Mouse (Mus musculus): ENCODE data around the gene Il22ra1. TPM values are rescaled to one million over a fixed set of nuclear protein-coding genes. Genes with fewer than 3 reads are reported as not detected.
A peak's percentile ranks its signal among the peaks of the same experiment; 100 is the strongest.

The Il22ra1 gene
- not detected for total RNA-seq (2018; cell fraction: chromatin; rRNA removed)
- not detected for total RNA-seq (2018; cell fraction: cytosol; rRNA removed)
- total RNA-seq (2018; cell fraction: nucleus; rRNA removed), result not detected
- polyA plus RNA-seq (2018), result not detected in 3 replicates

GRCm38 (mm10) chr4:135727817-135728216 lies at the start of gene Il22ra1:
TSS of gene Il22ra1 (plus strand) at chr4:135728172.
- no peaks in the 10 kb centered on the region for H3K79me2 ChIP-seq (ENCODE audit: inconsistent target)
- H3K36me3 ChIP-seq (ENCODE audit: inconsistent target), result no peaks in the 10 kb centered on the region
- WGBS (ENCODE audit: missing documents), result 52% methylated on average over 14 of the region's 14 CpGs
- no peak within 1 kb of the TSS for H3K4me3 ChIP-seq (ENCODE audit: inconsistent target)
- no peak within 1 kb of the TSS for H3K27ac ChIP-seq

- H3K4me3 ChIP-seq (ENCODE audit: inconsistent target), result no peak overlapping the region
- no peaks in the 10 kb centered on the region for H3K79me2 ChIP-seq (ENCODE audit: inconsistent target)
- no peaks in the 10 kb centered on the region for H3K36me3 ChIP-seq (ENCODE audit: inconsistent target)
- H3K27ac ChIP-seq, result no peak overlapping the region
- 9% methylated on average over 4 of the region's 4 CpGs for WGBS (ENCODE audit: missing documents)
Measured at GRCm38 (mm10) chr4:135679316-135679715, 48.7 kb upstream of the Il22ra1 start.

GRCm38 (mm10) chr4:135681789-135682188 lies 46.2 kb upstream of the Il22ra1 start:
- Histone ChIP-seq H3K27ac (no peak overlapping the region), H3K4me3 (ENCODE audit: inconsistent target) (no peak overlapping the region), H3K36me3 (ENCODE audit: inconsistent target) (no peaks in the 10 kb centered on the region), H3K79me2 (ENCODE audit: inconsistent target) (no peaks in the 10 kb centered on the region)
- 91% methylated on average over 5 of the region's 5 CpGs for whole genome bisulfite sequencing (ENCODE audit: missing documents)

GRCm38 (mm10) chr4:135683553-135683952 lies 44.4 kb upstream of the Il22ra1 start:
- no peak overlapping the region for H3K27ac ChIP-seq
- 42% methylated on average over 4 of the region's 4 CpGs for WGBS (ENCODE audit: missing documents)
- H3K79me2 ChIP-seq (ENCODE audit: inconsistent target), result no peaks in the 10 kb centered on the region
- H3K36me3 ChIP-seq (ENCODE audit: inconsistent target), result no peaks in the 10 kb centered on the region
- no peak overlapping the region for H3K4me3 ChIP-seq (ENCODE audit: inconsistent target)

GRCm38 (mm10) chr4:135684731-135685130 lies 43.2 kb upstream of the Il22ra1 start:
- H3K36me3 ChIP-seq (ENCODE audit: inconsistent target), result no peaks in the 10 kb centered on the region
- no peak overlapping the region for H3K4me3 ChIP-seq (ENCODE audit: inconsistent target)
- no peaks in the 10 kb centered on the region for H3K79me2 ChIP-seq (ENCODE audit: inconsistent target)
- WGBS (ENCODE audit: missing documents), result 25% methylated on average over 3 of the region's 3 CpGs
- H3K27ac ChIP-seq, result no peak overlapping the region

GRCm38 (mm10) chr4:135685906-135686567 lies 41.9 kb upstream of the Il22ra1 start, which contains the start of gene Ifnlr1:
TSS of gene Ifnlr1 (plus strand) at chr4:135686287.
- 1% methylated on average over 39 of the region's 41 CpGs for WGBS (ENCODE audit: missing documents)
- Histone ChIP-seq H3K27ac (no peak within 1 kb of the TSS), H3K4me3 (ENCODE audit: inconsistent target) (peak within 1 kb of the TSS; percentile 17; the same call in 1 of the 2 replicates), H3K36me3 (ENCODE audit: inconsistent target) (no peaks in the 10 kb centered on the region), H3K79me2 (ENCODE audit: inconsistent target) (no peaks in the 10 kb centered on the region)

- Histone ChIP-seq H3K36me3 (ENCODE audit: inconsistent target) (no peaks in the 10 kb centered on the region), H3K4me3 (ENCODE audit: inconsistent target) (no peak overlapping the region), H3K27ac (no peak overlapping the region), H3K79me2 (ENCODE audit: inconsistent target) (no peaks in the 10 kb centered on the region)
- 4% methylated on average over 21 of the region's 21 CpGs for WGBS (ENCODE audit: missing documents)
Measured at GRCm38 (mm10) chr4:135686568-135686953, 41.4 kb upstream of the Il22ra1 start.

GRCm38 (mm10) chr4:135689797-135690196 lies 38.2 kb upstream of the Il22ra1 start:
- Histone ChIP-seq H3K27ac (no peak overlapping the region), H3K36me3 (ENCODE audit: inconsistent target) (no peaks in the 10 kb centered on the region), H3K4me3 (ENCODE audit: inconsistent target) (no peak overlapping the region), H3K79me2 (ENCODE audit: inconsistent target) (no peaks in the 10 kb centered on the region)
- 87% methylated on average over 7 of the region's 7 CpGs for WGBS (ENCODE audit: missing documents)

- H3K79me2 ChIP-seq (ENCODE audit: inconsistent target), result no peaks in the 10 kb centered on the region
- WGBS (ENCODE audit: missing documents), result 80% methylated on average over 11 of the region's 11 CpGs
- H3K36me3 ChIP-seq (ENCODE audit: inconsistent target), result no peaks in the 10 kb centered on the region
- H3K4me3 ChIP-seq (ENCODE audit: inconsistent target), result no peak overlapping the region
- no peak overlapping the region for H3K27ac ChIP-seq
Measured at GRCm38 (mm10) chr4:135690241-135690640, 37.7 kb upstream of the Il22ra1 start.

- Histone ChIP-seq H3K4me3 (ENCODE audit: inconsistent target) (no peak overlapping the region), H3K27ac (no peak overlapping the region), H3K36me3 (ENCODE audit: inconsistent target) (no peaks in the 10 kb centered on the region), H3K79me2 (ENCODE audit: inconsistent target) (no peaks in the 10 kb centered on the region)
- WGBS (ENCODE audit: missing documents), result 29% methylated on average over 4 of the region's 4 CpGs
Measured at GRCm38 (mm10) chr4:135692916-135693315, 35.1 kb upstream of the Il22ra1 start.

- Histone ChIP-seq H3K79me2 (ENCODE audit: inconsistent target) (no peaks in the 10 kb centered on the region), H3K4me3 (ENCODE audit: inconsistent target) (no peak overlapping the region), H3K36me3 (ENCODE audit: inconsistent target) (no peaks in the 10 kb centered on the region), H3K27ac (no peak overlapping the region)
- 85% methylated on average over 7 of the region's 7 CpGs for WGBS (ENCODE audit: missing documents)
Measured at GRCm38 (mm10) chr4:135698498-135698897, 29.5 kb upstream of the Il22ra1 start.

- H3K27ac ChIP-seq, result no peak overlapping the region
- 78% methylated on average over 13 of the region's 13 CpGs for WGBS (ENCODE audit: missing documents)
- no peaks in the 10 kb centered on the region for H3K36me3 ChIP-seq (ENCODE audit: inconsistent target)
- H3K79me2 ChIP-seq (ENCODE audit: inconsistent target), result no peaks in the 10 kb centered on the region
- no peak overlapping the region for H3K4me3 ChIP-seq (ENCODE audit: inconsistent target)
Measured at GRCm38 (mm10) chr4:135703497-135703896, 24.5 kb upstream of the Il22ra1 start.

GRCm38 (mm10) chr4:135704016-135704415 lies 24.0 kb upstream of the Il22ra1 start:
- Histone ChIP-seq H3K36me3 (ENCODE audit: inconsistent target) (no peaks in the 10 kb centered on the region), H3K79me2 (ENCODE audit: inconsistent target) (no peaks in the 10 kb centered on the region), H3K27ac (no peak overlapping the region), H3K4me3 (ENCODE audit: inconsistent target) (no peak overlapping the region)
- 25% methylated on average over 6 of the region's 6 CpGs for WGBS (ENCODE audit: missing documents)

- Histone ChIP-seq H3K27ac (no peak overlapping the region), H3K4me3 (ENCODE audit: inconsistent target) (no peak overlapping the region), H3K79me2 (ENCODE audit: inconsistent target) (no peaks in the 10 kb centered on the region), H3K36me3 (ENCODE audit: inconsistent target) (no peaks in the 10 kb centered on the region)
- WGBS (ENCODE audit: missing documents), result 65% methylated on average over 6 of the region's 6 CpGs
Measured at GRCm38 (mm10) chr4:135706045-135706444, 21.9 kb upstream of the Il22ra1 start.

- Histone ChIP-seq H3K36me3 (ENCODE audit: inconsistent target) (no peaks in the 10 kb centered on the region), H3K79me2 (ENCODE audit: inconsistent target) (no peaks in the 10 kb centered on the region), H3K4me3 (ENCODE audit: inconsistent target) (no peak overlapping the region), H3K27ac (no peak overlapping the region)
- 8% methylated on average over 8 of the region's 8 CpGs for WGBS (ENCODE audit: missing documents)
Measured at GRCm38 (mm10) chr4:135709072-135709564, 18.9 kb upstream of the Il22ra1 start.
